Mouse (Mus musculus) kidney, postnatal 0 days (tissue): ENCODE measurements around the gene Mt1. TPM values are rescaled to one million over a fixed set of nuclear protein-coding genes. Genes with fewer than 3 reads are reported as not detected.

Source experiments
- ATAC-seq: fragments of 200-750 bp; cut with Nextera tagmentation; replicated peaks from 2 replicates; pipeline ENCODE4 v1.8.0; 2017; ENCODE audit warnings: low read depth, moderate number of reproducible peaks, moderate TSS enrichment, moderate library complexity; ENCODE audit not compliant: low FRiP score
- DNase-seq: peaks from one replicate; pipeline ENCODE4 v3.0.0-alpha.2; 2016; ENCODE audit warnings: low spot score
- H3K27ac ChIP-seq: fragments of 300-500 bp; sonication (generic); 2 replicates; pipeline ENCODE4 v1.5.1; 2014; ENCODE audit warnings: mild to moderate bottlenecking
- H3K27me3 ChIP-seq: fragments of 300-500 bp; sonication (generic); 2 replicates; pipeline ENCODE4 v1.6.1; 2014; ENCODE audit warnings: low read length, mixed read lengths; ENCODE audit not compliant: insufficient read depth
- H3K36me3 ChIP-seq: fragments of 300-500 bp; sonication (generic); 2 replicates; pipeline ENCODE4 v1.6.1; 2014; ENCODE audit warnings: low read length, mixed read lengths; ENCODE audit not compliant: insufficient read depth
- H3K4me1 ChIP-seq: fragments of 300-500 bp; sonication (generic); replicated peaks from 2 replicates; pipeline ENCODE4 v1.6.1; 2014; ENCODE audit warnings: antibody characterized with exemption, low read length, mixed read lengths; ENCODE audit not compliant: insufficient read depth
- H3K4me2 ChIP-seq: fragments of 300-500 bp; sonication (generic); 2 replicates; pipeline ENCODE4 v1.6.1; 2014; ENCODE audit warnings: mild to moderate bottlenecking, low read length, moderate library complexity, mixed read lengths
- H3K4me3 ChIP-seq: fragments of 300-500 bp; sonication (generic); replicated peaks from 2 replicates; pipeline ENCODE4 v1.5.1; 2014; ENCODE audit warnings: low read depth, low read length
- H3K9ac ChIP-seq: fragments of 300-500 bp; sonication (generic); 2 replicates; pipeline ENCODE4 v1.6.1; 2014; ENCODE audit warnings: low read depth, low read length
- H3K9me3 ChIP-seq: fragments of 300-500 bp; sonication (generic); replicated peaks from 2 replicates; pipeline ENCODE4 v1.6.1; 2016; ENCODE audit warnings: low read length, inconsistent platforms, mixed read lengths
- CTCF ChIP-seq: IDR thresholded peaks from 2 replicates; pipeline ENCODE4 v1.5.1; 2016; ENCODE audit warnings: antibody characterized with exemption, low read depth, mild to moderate bottlenecking, moderate library complexity
- WGBS: fragments of 180-500 bp; shearing (Covaris S2); extraction: QIAGEN DNeasy Blood & Tissue Kit; methylation state at CpG from one replicate; pipeline ENCODE4 v1.1.7; 2014; 5-methylcytosine and 5-hydroxymethylcytosine counted together
- polyA plus RNA-seq: library from polyadenylated mRNA; unstranded; fragments of >200 nt; fragmentation: Nextera tagmentation; extraction: Ambion mirVana; gene quantifications from 2 replicates; pipeline ENCODE4 v1.2.1, GENCODE M21; 2015

Mt1 gene
- polyA plus RNA-seq, 1 experiment from 2014 or later, result 499 TPM

- DNase-seq, result no peak
- H3K4me3 ChIP-seq, result no peak overlapping the region
- no peak for TF ChIP-seq CTCF
These were observed 31.3 kb downstream of the Mt1 start for GRCm38 (mm10) chr8:94210225-94210624.

GRCm38 (mm10) chr8:94213819-94214218 lies 34.9 kb downstream of the Mt1 start:
- Histone ChIP-seq H3K4me3 (no peak overlapping the region), H3K27ac (no peak overlapping the region), H3K4me2 (peak overlapping the region; percentile 43), H3K36me3 (no peaks in the 10 kb centered on the region), H3K9me3 (no peaks in the 10 kb centered on the region), H3K4me1 (no peaks in the 10 kb centered on the region), H3K27me3 (no peaks in the 10 kb centered on the region), H3K9ac (no peak overlapping the region)
- no peak for TF ChIP-seq CTCF
- no peak for DNase-seq
- ATAC-seq, result no peak
- 62% methylated on average over 6 of the region's 6 CpGs for WGBS

More at GRCm38 (mm10) chr8:94210225-94210624, 31.3 kb downstream of the Mt1 start:
- Histone ChIP-seq H3K4me1 (no peaks in the 10 kb centered on the region), H3K27ac (no peak overlapping the region), H3K36me3 (no peaks in the 10 kb centered on the region), H3K9ac (no peak overlapping the region), H3K27me3 (no peaks in the 10 kb centered on the region), H3K9me3 (no peaks in the 10 kb centered on the region), H3K4me2 (no peak overlapping the region)
- 82% methylated on average over 3 of the region's 3 CpGs for WGBS
- ATAC-seq, result no peak

- TF ChIP-seq CTCF, result no peak
These were observed 35.6 kb downstream of the Mt1 start, which contains the start of gene Nup93 for GRCm38 (mm10) chr8:94214252-94215173. TSS of gene Nup93 (plus strand) at chr8:94214564.

GRCm38 (mm10) chr8:94227381-94227939 lies 48.6 kb downstream of the Mt1 start:
- Histone ChIP-seq H3K9me3 (no peaks in the 10 kb centered on the region), H3K4me1 (no peaks in the 10 kb centered on the region), H3K36me3 (no peaks in the 10 kb centered on the region), H3K9ac (no peak overlapping the region), H3K4me3 (no peak overlapping the region), H3K4me2 (no peak overlapping the region), H3K27ac (no peak overlapping the region), H3K27me3 (no peaks in the 10 kb centered on the region)
- ATAC-seq (no peak), DNase-seq (no peak)
- 90% methylated on average over 7 of the region's 7 CpGs for WGBS
- TF ChIP-seq CTCF, result no peak

More at GRCm38 (mm10) chr8:94214252-94215173, 35.6 kb downstream of the Mt1 start, which contains the start of gene Nup93:
- H3K4me3 ChIP-seq, result peak within 1 kb of the TSS; percentile 53
- H3K9me3 ChIP-seq, result no peaks in the 10 kb centered on the region
- H3K36me3 ChIP-seq, result no peaks in the 10 kb centered on the region
- H3K27ac ChIP-seq, result peak within 1 kb of the TSS; percentile 37; the same call in 1 of the 2 replicates
- H3K4me1 ChIP-seq, result no peaks in the 10 kb centered on the region
- H3K4me2 ChIP-seq, result peak within 1 kb of the TSS; percentile 63
- H3K9ac ChIP-seq, result peak within 1 kb of the TSS; percentile 64
- peak; percentile 98 for DNase-seq
- H3K27me3 ChIP-seq, result no peaks in the 10 kb centered on the region
- under 1% methylated on average over 68 of the region's 68 CpGs for WGBS
- peak; percentile 96 for ATAC-seq

Other genes with a start within 250 kb of the Mt1 start
- gene Amfr, start 166.2 kb upstream of the Mt1 start, polyA plus RNA-seq, result 65.8 and 71.7 TPM in 2 replicates
- gene Nudt21, start 142.1 kb upstream of the Mt1 start, polyA plus RNA-seq, result 106 TPM in 2 replicates
- gene Ogfod1, start 141.9 kb upstream of the Mt1 start, polyA plus RNA-seq, result 5.8 and 6.1 TPM in 2 replicates
- 14.2 and 15.7 TPM in 2 replicates for gene Bbs2, start 80.2 kb upstream of the Mt1 start, polyA plus RNA-seq
- gene Mt4, start 41.9 kb upstream of the Mt1 start, polyA plus RNA-seq, result not detected in 2 replicates
- 2.2 and 2.7 TPM in 2 replicates for gene Mt3, start 26.5 kb upstream of the Mt1 start, polyA plus RNA-seq
- 98.3 and 113 TPM in 2 replicates for gene Mt2, start 6.4 kb upstream of the Mt1 start, polyA plus RNA-seq
- 45.0 and 53.6 TPM in 2 replicates for gene Nup93, start 35.5 kb downstream of the Mt1 start, polyA plus RNA-seq
- 44.6 and 45.6 TPM in 2 replicates for gene Slc12a3, start 150.1 kb downstream of the Mt1 start, polyA plus RNA-seq
- 95.8 and 100 TPM in 2 replicates for gene Herpud1, start 207.4 kb downstream of the Mt1 start, polyA plus RNA-seq